Mouse (Mus musculus) neutrophil, adult 83 days (primary cell): Measurements from ENCODE around the gene C2cd3. TPM values are rescaled to one million over a fixed set of nuclear protein-coding genes. Genes with fewer than 3 reads are reported as not detected.

Source experiments
- total RNA-seq, 2 experiments: library from RNA; stranded (reverse); gene quantifications; one replicate each; pipeline ENCODE4 v1.2.4; 2023

The C2cd3 gene
- total RNA-seq = 10 to 100 TPM; 25.1 to 26.4 TPM

GRCm38 (mm10) chr7:100371495-100372451 lies at the start of gene C2cd3, which contains the start of gene Ppme1:
C2cd3 (plus strand) TSS chr7:100372233.
Ppme1 (minus strand) TSS chr7:100372307.

GRCm38 (mm10) chr7:100472777-100473176 lies 100.7 kb downstream of the C2cd3 start, which contains the start of gene Ucp3:
Ucp3 (plus strand) TSS chr7:100472990.

GRCm38 (mm10) chr7:100493117-100493483 lies 121.1 kb downstream of the C2cd3 start, which contains the start of gene Ucp2:
Ucp2 (plus strand) TSS chr7:100493337.

GRCm38 (mm10) chr7:100514573-100514972 lies 142.5 kb downstream of the C2cd3 start, which contains the start of gene Dnajb13:
Dnajb13 (minus strand) TSS chr7:100514960.

Other genes starting within 250 kb of the C2cd3 start
- gene Lipt2, start 213.0 kb upstream of the C2cd3 start, total RNA-seq = 1 to 10 TPM; 2.6 to 2.9 TPM
- gene Kcne3, start 195.7 kb upstream of the C2cd3 start, total RNA-seq = 10 to 100 TPM; 16.8 to 24.7 TPM
- 1 to 10 TPM; 8.7 to 9.1 TPM for gene Pgm2l1, start 144.8 kb upstream of the C2cd3 start, total RNA-seq
- gene P4ha3, start 86.7 kb upstream of the C2cd3 start, total RNA-seq = not detected
- 10 to 100 TPM; 17.8 to 23.1 TPM for gene Ppme1, start 74 bp downstream of the C2cd3 start, total RNA-seq
- under 1 TPM; 0.29 to 0.44 TPM for gene Ucp3, start 100.8 kb downstream of the C2cd3 start, total RNA-seq
- gene Ucp2, start 121.1 kb downstream of the C2cd3 start, total RNA-seq = 1,000 to 10,000 TPM; 1,485 to 1,491 TPM
- gene Dnajb13, start 142.7 kb downstream of the C2cd3 start, total RNA-seq = not detected
- 10 to 100 TPM; 19.0 to 20.7 TPM for gene Coa4, start 164.8 kb downstream of the C2cd3 start, total RNA-seq
- gene Rab6a, start 235.2 kb downstream of the C2cd3 start, total RNA-seq = 100 to 1,000 TPM; 109 to 125 TPM
- gene Mrpl48, start 236.1 kb downstream of the C2cd3 start, total RNA-seq = 10 to 100 TPM; 29.5 to 29.7 TPM